Mouse (Mus musculus) stomach, postnatal 0 days (tissue): ENCODE results near the gene Gm10912.

Experiments
- CTCF ChIP-seq: IDR thresholded peaks from 2 replicates; pipeline ENCODE4 v1.5.1; 2016; ENCODE audit warnings: antibody characterized with exemption, low read depth, mild to moderate bottlenecking, moderate library complexity
- EP300 ChIP-seq: optimal IDR thresholded peaks from 2 replicates; pipeline ENCODE3; 2016; ENCODE audit warnings: antibody characterized with exemption

DNA sequence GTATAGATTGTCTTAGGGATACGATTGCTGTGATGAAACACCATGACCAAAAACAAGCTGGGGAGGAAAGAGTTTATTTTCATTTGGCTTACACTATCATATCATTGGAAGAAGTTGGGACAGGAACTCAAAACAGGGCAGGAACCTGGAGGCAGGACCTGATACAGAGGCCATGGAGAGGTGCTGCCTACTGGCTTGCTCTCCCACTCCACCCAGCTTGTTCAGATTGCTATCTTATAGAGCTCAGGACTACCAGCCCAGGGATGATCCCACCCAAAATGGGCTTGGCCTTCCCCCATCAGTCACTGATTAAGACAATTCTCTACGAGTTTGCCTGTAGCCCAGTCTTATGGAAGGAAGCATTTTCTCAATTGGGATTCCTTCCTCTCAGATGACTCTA lies 1.5 kb upstream of the Gm10912 start:
- TF ChIP-seq CTCF = no peak
- TF ChIP-seq EP300 = no peak
